Mouse (Mus musculus) spleen, postnatal 4 days (tissue): ENCODE measurements at regions not wholly inside any gene's neighbourhood (a gene's known extent, or its start where the extent isn't known, plus 50 kb on each side); places are given as distances from the start of the nearest gene placed in this dataset.
"Not testable (repeated sequence)": the region's sequence is repeated elsewhere in the genome, so short reads cannot be mapped to it uniquely, and the experiment has no call there.

Experiments used
- DNase-seq, 2 experiments: peaks; one replicate each; pipeline ENCODE4 v3.0.0; 2022; ENCODE audit warnings: low spot score in 2 of 2

DNA sequence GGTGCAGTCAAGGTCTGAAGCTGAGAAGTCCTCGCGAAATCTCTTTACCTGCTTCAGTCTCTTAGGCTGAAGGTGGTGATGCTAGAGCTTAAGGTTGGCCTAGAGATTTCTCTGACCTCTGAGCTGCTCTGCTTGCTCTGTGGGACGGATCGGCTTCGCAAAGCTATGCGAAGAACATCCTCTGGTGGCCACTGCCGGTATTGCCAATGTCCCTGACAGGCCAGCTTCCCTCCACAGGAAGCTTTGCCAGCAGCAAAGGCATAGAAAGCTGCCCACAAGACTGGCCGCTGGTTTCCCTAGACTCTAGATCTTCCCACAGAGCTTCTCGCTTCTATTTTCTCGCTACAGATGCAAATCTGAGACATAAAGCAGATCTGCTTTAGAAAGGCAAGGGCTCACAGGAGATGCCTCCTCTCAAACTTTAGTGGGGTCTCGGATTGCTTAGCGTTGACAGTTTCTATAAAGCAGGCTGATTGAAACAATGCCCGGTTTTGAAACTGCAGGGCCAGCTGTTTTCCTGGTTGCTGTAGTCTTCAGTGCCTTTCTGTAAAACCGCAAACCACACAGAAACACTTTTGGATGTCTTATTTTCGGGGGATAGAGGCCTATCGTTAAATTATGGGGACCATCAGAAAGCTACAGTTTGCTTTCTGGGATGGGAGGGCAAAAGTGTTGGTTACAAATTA, 153.7 kb downstream of the Car8 start:
- peak; percentile 59 to 81 for DNase-seq

DNA sequence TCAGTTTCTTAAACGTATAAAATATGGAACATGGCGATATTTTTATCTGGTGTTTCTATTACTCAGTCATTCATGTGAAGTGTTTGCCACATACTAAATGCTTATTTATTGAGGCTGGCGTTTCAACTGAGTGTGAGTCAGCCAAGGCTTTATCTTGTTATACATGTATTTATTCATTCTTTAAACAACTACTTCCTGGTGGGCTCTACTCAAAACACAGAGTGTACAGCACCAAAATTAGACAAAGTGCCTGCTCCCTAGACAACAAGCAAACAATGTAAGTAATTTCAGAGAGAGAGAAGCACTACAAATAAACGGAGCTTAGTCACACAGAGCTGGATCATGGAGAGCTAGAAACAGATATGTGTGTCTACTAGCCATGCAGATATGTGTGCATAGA, 159.5 kb downstream of the Car8 start:
- DNase-seq, result no peak

DNA sequence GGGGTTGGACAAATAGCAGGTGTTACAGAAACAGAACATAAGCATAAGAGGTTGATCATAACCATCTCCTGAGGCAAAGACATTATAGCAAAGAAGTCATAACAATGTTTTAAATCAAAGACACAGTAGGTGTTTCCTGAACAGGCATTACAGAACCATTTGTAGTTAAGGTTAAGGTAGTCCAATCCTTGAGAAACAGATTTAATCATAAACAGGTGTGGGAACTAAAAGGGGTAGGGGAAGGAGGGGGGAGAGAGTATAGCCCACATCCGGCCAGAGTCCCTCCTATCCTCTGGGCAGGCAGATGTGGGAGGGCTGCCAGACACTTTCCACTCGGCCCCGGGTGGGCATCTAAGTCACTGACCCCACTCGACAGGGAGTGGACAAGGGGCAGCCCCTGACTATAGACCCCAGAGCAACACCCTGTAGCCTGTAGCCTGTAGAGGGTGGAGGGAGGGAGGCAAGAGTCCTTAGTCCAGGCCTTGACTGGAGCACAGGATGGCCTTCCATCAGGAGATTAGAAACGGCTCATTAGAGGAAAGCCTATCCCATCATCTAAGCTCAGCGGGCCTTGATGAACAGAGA, 165.8 kb downstream of the Car8 start:
- no peak for DNase-seq

DNA sequence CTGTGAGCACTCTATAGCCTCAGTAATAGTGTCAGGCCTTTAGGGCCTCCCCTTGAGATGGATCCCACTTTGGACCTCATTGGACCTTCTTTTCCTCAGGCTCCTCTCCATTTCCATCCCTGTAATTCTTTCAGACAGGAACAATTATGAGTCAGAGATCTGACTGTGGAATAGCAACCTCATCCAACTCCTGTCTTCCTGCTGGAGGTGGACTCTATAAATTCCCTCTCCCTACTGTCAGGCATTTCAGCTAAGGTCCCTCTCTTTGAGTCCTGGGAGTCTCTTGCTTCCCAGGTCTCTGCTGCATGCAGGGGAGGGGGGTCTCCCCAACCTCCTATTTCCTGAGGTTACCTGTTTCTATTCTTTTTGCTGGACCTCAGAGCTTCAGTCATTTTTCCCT, 168.1 kb downstream of the Car8 start:
- not testable (repeated sequence) for DNase-seq

DNA sequence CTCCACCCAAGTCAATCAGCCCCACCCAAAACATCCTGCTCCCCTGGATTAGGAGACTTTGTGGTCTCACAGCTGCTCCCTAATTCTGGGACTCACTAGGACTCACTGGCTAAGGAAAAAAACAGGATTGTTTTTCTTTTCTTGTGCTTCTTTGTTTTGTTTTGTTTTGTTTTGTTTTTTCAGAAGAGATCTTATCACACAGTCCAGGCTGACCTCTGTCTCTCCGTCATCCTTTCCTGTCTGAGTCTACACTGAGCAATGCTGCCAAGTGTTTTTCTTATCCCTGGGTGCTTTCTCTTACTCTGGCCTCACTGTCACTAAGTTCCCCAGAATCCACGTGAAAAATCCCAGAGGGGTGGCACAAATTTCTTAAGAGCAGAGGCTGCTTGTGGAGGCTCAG, 170.8 kb downstream of the Car8 start:
- DNase-seq, result no peak

DNA sequence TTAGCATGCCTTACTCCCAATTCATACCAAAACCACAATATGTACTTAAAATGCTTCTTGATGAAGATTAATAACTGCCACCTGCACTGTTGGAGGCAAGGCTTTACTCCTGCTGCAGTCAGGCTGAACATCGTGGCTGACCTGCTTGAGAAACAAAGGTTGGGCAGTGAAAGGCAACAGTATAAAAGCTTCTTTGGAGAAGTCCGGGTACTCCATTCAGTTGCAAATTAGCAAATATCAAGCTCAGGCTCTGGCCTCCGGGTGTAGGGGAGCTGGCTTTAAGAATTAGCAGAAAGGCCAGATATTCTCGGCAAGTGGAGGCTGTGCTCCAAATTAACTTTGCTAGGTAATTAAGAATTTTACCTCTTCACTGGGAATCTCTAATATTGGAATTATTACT, 197.1 kb downstream of the Car8 start:
- DNase-seq, result no peak

DNA sequence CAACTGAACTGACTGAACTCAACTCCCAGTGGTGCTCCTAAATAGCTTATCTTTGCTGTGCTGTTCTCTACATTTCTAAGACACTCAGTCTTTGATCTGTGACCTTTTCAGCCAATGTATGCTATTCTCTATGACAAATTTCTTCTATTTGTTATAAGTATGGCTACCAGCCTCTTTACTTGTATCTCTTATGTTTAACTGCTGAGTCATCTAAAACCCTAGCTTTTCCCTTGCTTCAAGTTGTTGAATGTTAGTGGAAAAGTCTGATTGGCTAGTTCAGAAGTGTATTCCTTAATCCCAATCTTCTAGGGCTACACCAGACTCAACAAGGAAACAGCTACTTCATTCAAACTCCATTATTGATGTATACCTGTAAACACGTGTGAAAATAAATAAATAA, 201.0 kb downstream of the Car8 start:
- no peak for DNase-seq

DNA sequence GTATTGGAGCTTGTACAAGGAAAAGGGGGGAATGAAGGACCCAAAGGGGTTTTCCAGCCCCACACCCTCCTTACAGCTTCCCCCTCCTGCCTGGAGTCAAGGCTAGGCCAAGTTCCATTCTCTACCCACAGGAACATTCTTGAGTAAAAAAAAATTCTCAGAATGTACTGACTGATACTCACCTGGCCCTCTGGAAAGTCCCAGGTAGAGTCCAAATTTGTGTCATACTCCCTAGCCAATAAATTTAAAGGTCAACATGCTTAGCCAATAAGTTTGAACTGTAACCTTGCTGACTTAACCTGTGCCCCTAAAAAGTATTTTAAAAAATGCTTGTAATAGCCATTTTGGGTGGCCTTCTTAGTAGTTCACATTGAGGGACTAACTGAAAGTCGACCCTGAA, 205.4 kb downstream of the Car8 start:
- DNase-seq, result not testable (repeated sequence)

DNA sequence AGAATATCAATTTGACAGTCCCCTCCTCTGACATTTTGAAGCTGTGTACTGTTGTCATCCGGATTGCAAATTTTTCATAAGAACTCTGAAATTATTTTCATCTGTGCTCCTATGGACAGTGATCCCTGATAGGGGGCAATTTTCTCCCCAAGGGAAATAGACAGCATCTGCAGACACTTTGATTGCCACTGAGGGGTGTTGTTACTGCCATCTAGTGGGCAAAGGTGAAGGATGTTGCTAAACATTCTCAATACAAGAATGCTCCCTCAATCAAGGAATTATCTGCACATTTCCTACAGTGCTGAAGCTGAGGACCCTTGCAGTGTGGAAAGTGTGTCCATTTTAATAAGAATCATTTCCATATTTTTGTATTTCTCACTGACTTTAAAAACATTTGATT, 233.7 kb downstream of the Car8 start:
- no peak for DNase-seq

DNA sequence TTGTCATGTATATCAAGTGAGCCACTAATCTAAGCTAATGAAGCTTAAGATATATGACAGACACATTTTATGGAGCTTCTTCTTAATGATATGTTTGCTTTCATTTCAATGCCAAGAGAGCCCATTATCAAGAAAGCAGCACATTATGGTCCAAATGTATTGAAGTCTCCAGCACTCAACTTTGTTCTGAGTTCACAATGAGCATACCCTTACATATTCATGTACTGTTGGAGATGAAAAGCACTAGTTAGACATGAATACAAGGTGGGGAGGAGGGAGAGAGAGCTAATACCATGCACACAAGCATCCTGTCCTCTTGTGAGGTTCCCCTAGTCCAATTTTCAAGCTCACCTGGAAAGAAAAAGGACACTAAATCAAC, 241.3 kb downstream of the Car8 start:
- DNase-seq, result no peak

DNA sequence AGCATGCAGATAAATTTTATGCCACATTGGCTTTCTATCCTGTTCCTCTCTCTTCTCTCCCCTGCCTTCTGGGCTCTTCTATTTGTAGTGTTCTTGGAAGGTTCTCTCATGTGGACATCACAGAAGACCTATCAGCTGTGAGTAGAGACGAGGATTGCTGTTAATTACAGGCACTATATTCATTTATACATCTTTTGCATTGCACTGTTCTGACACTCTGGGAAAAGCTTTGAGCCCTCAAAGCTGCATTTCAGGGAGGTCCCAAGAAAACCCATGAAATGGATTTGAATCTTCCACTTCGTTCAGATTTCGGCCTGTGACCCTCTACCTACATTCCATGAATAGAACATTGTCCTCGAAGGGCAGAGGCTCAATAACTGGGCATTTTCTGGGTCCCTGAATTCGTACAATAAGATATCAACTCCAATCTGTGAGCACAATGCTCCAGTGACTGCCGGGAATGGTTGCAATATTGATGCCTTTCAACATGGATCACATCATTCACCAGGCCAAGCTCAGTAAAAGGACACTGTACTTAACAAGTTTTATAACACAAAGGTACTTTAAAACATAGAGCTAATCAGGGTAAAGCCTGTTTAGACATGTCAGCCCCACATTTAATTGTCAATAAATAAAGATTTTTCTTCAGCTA, 241.8 kb downstream of the Car8 start:
- no peak for DNase-seq

DNA sequence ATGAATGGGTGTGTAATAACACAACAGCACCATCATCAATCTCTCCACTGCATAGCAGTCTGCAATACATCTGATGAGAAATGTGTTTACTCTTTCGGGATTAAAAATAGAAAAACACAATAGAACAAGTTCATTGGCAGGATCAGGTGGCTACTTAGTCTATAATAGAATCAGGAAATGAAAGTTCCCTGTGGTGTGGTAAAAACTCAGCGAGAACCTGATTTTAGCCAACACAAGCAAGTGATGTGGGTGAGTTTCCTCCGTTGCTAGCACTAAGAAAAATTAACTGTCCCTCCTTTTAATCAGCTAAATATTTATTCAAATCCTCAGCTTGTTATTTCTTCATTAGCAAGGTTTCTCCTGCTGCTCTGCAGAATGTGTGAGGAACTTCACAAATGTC, 245.9 kb downstream of the Car8 start:
- no peak for DNase-seq

DNA sequence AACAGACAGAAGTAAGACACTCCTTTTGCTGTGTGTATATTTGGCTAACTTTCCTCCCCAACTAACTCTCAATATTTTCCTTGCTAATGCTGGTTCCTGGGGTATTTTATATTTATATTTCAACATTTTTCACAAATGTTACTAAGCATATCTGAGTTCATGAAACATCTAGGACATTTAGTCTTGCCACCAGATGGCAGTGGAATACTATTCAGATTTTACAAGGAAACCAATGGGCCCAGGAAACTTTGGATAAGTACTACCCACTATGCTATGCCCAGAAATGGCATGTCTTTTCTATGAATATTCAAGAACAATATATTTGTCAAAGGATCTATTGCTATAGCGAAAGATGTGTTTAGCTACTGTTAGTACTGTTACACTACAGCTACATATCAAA, 251.1 kb downstream of the Car8 start:
- no peak for DNase-seq

DNA sequence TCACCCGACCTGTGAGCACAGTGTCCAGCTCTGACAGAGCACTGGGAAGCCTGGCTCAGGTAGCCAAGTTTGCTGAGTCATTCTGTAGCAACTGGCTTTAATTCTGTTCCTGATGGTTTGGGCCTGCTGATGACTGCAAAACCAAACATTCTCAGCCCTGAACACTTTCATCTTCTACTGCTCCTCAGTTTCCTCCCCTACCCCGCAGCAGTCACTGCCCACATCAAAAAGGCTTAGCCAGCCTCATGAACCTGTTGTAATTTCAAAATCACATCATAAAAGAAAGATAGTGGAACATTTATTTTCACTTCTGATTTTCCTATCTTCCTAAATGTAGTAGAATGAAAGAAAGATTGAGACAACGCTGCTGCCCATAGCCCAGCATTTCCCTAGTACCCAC, 251.5 kb downstream of the Car8 start:
- DNase-seq, result no peak

DNA sequence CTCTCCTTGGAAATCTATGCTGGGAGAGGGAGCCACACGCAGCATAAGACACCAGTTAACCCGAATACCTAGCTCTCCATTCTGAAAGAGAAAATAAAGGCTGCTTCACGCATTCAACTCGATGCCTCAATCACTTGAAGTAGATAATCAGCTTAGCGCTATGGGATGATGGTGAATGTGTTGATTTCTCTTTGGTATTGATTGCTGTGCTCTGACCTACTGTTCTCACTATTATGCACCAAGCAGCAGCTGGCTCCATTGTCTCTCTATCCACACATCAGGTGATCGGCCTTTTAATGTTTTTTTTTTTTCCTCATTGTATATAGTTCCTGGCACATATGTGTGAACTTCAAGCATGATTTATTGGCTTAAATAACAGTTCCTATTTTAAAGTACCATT, 254.0 kb downstream of the Car8 start:
- no peak for DNase-seq

DNA sequence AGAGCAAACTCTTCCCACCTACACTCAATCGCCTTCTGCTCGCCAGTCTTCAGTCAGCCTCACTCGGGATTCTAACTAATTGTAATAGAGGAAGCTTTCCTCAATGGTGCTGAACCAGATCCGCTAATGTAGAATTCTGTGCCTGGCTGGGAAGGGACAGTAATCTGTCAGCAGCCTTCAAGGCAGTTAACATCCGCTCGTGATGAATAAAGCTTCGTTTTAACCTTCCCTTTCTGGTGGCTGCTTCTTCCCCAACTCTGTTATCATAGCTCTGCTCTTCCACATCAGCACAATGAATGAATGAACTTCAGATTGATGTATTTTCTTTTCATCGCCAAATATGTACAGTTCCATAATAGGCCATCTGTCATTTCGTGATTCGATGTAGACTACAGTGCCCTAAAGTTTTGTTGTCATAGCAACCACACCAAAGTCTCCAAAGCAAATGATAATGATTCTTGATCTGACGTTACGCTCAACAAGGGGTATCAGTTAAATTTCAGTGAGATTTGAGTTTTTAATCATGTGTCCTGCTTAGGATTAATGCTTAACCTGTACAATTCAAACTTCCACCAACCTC, 259.0 kb downstream of the Car8 start:
- no peak for DNase-seq

DNA sequence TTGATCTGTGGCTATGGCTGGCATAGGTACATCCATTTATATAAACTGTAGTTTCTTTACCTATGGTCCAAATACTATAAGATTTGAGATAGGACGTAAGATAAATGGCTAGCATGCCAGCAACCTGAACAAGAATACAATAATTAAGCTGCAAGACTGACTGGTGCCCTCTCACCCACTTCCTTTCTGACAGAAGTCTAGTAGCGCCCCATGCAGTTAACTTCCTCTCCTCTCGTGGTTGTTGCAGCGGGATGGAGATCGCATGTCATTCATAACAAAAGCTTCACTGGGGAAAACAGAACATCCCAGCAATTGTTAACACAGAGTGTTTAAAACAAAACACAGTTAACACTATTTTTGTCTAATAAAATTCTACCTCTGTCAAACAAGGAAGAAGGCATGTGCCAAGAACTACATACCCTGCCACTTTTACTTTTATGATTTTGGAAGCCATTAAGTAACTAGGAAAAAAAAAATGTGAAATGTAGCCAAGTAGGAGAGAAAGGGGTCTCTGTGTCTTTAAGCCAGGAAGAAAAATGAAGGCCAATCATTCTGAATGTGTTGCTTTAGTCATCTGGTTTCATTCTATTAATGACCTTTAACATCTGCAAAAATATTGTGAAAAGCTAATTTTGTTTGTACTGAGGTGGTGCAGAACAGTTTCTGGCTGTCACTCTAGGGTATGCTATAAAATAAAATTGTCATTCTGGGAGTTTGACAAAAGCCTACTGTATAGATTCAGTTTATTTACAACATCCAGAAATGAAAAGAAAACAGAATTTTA, 261.0 kb downstream of the Car8 start:
- no peak for DNase-seq

DNA sequence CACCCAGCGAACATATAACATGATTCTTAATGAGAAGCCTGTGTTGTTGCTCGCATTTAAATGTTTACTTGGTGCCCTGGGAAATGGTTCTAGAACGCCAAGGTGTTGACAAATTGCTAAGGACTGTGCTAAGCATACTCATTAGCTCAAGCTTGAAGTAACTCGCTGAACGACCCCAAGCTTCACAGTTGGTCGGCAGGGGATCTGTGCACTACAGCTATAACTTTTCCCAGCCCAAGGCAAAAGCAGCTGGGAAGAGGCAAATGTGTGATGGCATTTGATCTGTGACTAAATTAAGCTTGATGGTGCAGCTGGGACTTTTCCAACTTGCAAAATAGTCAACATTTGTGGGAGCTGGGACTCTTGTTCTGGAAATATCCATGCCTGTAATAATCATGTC, 268.6 kb downstream of the Car8 start:
- no peak for DNase-seq

DNA sequence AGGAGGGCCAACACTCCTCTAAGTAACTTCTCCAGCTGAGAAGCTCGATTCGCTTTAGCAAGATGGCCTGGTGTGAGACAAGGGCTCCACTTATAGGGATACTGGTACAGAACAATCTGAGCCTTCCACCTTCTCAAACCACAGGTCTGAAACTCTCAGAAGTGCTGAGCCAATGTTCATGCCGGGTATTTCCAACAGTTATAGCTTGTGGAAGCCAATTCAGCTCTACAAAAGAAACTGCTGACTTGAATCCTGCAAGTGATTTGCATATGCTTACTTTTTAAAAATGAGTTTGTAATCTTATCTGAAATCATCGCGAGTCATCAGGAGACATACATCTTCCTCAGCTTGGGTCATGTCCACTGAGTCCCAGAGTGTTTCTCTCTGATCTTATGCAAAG, 273.2 kb downstream of the Car8 start:
- DNase-seq, result no peak

DNA sequence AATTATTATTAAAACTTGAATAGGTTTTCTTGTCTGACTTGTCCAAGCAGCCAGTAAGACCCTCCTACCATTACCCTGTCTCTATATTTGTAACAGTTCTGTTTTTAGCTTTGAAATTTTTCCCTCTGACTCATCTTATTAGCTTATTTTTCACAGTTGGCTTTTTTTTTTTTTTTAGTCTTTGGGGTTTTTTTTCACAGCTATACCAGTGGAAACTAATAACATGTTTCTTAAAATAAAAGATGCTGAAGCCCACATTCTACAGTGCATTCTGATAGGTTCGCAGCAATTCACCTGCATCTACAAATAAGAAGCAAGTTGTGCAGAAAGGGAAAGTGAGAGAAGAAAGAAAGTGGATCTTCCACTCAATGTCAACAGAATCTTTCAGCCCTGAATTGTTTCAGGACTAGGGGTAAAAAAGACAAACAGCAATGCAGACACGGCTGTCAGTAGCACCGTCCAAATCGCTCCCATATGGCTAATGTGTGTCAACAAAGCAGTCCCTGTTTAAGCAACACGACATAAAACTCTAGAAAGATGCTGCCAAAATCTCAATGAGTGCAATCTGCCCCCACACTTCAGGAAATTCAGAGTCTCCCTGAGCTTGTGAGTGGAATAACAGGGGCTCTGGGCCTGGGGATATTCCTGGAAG, 277.2 kb downstream of the Car8 start:
- DNase-seq, result no peak

DNA sequence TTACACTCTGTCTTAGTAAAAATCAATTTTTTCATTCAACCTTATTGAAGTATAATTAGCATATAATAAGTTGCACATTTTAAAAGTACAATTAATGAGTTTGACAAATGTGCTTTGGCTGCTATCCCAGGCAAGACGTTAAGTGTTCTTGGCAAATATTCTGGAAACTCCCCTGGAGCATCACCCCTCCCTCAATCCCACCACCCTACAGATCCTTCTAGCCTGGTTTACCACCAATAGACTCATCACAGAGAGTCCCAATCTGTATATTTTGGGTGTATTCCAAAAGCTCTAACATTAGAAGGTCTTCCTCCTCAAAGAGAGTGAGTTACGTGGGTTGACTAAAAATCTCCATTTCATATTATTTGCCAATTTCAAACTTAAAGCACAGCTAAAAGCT, 278.5 kb downstream of the Car8 start:
- DNase-seq, result no peak

DNA sequence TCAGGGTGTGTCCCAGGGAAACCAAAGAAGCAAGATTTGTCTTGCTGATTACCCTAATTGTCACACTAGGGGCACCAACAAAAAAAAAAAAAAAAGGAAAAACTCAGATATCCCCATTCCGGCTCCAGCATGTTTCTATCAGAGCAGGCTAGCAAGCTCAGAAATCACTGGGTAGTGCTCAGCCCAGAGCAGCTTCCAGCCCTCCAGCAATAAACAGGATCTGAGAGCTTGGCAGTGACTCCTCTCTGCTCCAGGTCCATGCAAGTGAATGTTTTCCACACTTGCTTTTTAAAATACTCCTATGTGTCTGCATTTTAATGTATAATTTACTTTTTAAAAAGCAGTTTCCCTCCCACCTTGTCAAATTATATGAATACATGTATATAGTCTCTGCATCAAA, 290.8 kb downstream of the Car8 start:
- DNase-seq, result no peak
